Mouse (Mus musculus) heart, embryonic 12.5 days (tissue): ENCODE results near the gene Gm20388. TPM values are rescaled to one million over a fixed set of nuclear protein-coding genes. Genes with fewer than 3 reads are reported as not detected.

Source experiments
- ATAC-seq: fragments of 200-750 bp; cut with Nextera tagmentation; 2 replicates; pipeline ENCODE4 v1.8.0; 2017; ENCODE audit warnings: moderate TSS enrichment, moderate library complexity; ENCODE audit not compliant: insufficient number of reproducible peaks, low FRiP score
- H3K27ac ChIP-seq: fragments of 300-500 bp; sonication (generic); 2 replicates; pipeline ENCODE4 v1.5.1; 2016; ENCODE audit warnings: mild to moderate bottlenecking, moderate library complexity; ENCODE audit not compliant: poor library complexity, severe bottlenecking
- H3K27me3 ChIP-seq: fragments of 300-500 bp; sonication (generic); replicated peaks from 2 replicates; pipeline ENCODE4 v1.6.1; 2016; ENCODE audit warnings: mild to moderate bottlenecking, moderate library complexity
- H3K36me3 ChIP-seq: fragments of 300-500 bp; sonication (generic); 2 replicates; pipeline ENCODE4 v1.6.1; 2016; ENCODE audit warnings: mild to moderate bottlenecking, moderate library complexity
- H3K4me1 ChIP-seq: fragments of 300-500 bp; sonication (generic); replicated peaks from 2 replicates; pipeline ENCODE4 v1.6.1; 2016; ENCODE audit warnings: mild to moderate bottlenecking
- H3K4me2 ChIP-seq: fragments of 300-500 bp; sonication (generic); 2 replicates; pipeline ENCODE4 v1.6.1; 2016; ENCODE audit warnings: mild to moderate bottlenecking, moderate library complexity
- H3K4me3 ChIP-seq: fragments of 300-500 bp; sonication (generic); 2 replicates; pipeline ENCODE4 v1.5.1; 2016; ENCODE audit warnings: mild to moderate bottlenecking
- H3K9ac ChIP-seq: fragments of 300-500 bp; sonication (generic); 2 replicates; pipeline ENCODE4 v1.6.1; 2016; ENCODE audit warnings: mild to moderate bottlenecking, moderate library complexity
- H3K9me3 ChIP-seq: fragments of 300-500 bp; sonication (generic); replicated peaks from 2 replicates; pipeline ENCODE4 v1.6.1; 2016; ENCODE audit warnings: mild to moderate bottlenecking, moderate library complexity
- WGBS: fragments of 180-500 bp; shearing (Covaris S2); methylation state at CpG from one replicate; pipeline ENCODE4 v1.1.7; 2016; 5-methylcytosine and 5-hydroxymethylcytosine counted together
- polyA plus RNA-seq: library from polyadenylated mRNA; unstranded; fragments of >200 nt; fragmentation: Nextera tagmentation; extraction: Ambion mirVana; gene quantifications from 2 replicates; pipeline ENCODE4 v1.2.1, GENCODE M21; 2016

Gene Gm20388
- polyA plus RNA-seq, 1 experiment from 2014 or later, result not detected

GRCm38 (mm10) chr8:122737071-122737470, 2826.4 kb downstream of the Gm20388 start:
- Histone ChIP-seq H3K9ac (no peak overlapping the region), H3K36me3 (no peaks in the 10 kb centered on the region), H3K4me3 (no peak overlapping the region), H3K27me3 (peaks cover 66% of the 10 kb centered on the region), H3K27ac (no peak overlapping the region), H3K9me3 (no peaks in the 10 kb centered on the region), H3K4me2 (peak overlapping the region; percentile 54), H3K4me1 (peaks cover 36% of the 10 kb centered on the region)
- ATAC-seq, result no peak
- WGBS, result 33% methylated on average over 4 of the region's 4 CpGs

- peaks cover 66% of the 10 kb centered on the region for H3K27me3 ChIP-seq
These were observed 2827.2 kb downstream of the Gm20388 start for GRCm38 (mm10) chr8:122737886-122738285.

GRCm38 (mm10) chr8:122739102-122739725, 2828.6 kb downstream of the Gm20388 start:
- H3K9me3 ChIP-seq, result no peaks in the 10 kb centered on the region
- ATAC-seq, result no peak
- no peak overlapping the region for H3K4me2 ChIP-seq
- H3K27me3 ChIP-seq, result peaks cover 66% of the 10 kb centered on the region
- H3K4me1 ChIP-seq, result peaks cover 36% of the 10 kb centered on the region
- no peaks in the 10 kb centered on the region for H3K36me3 ChIP-seq
- H3K9ac ChIP-seq, result no peak overlapping the region
- WGBS, result 36% methylated on average over 11 of the region's 11 CpGs
- no peak overlapping the region for H3K4me3 ChIP-seq
- H3K27ac ChIP-seq, result no peak overlapping the region

More at GRCm38 (mm10) chr8:122737886-122738285, 2827.2 kb downstream of the Gm20388 start:
- Histone ChIP-seq H3K4me1 (peaks cover 36% of the 10 kb centered on the region), H3K9me3 (no peaks in the 10 kb centered on the region), H3K9ac (no peak overlapping the region), H3K4me3 (no peak overlapping the region), H3K4me2 (no peak overlapping the region), H3K36me3 (no peaks in the 10 kb centered on the region), H3K27ac (no peak overlapping the region)
- 82% methylated on average over 6 of the region's 6 CpGs for WGBS
- no peak for ATAC-seq

GRCm38 (mm10) chr8:122742471-122742870, 2831.8 kb downstream of the Gm20388 start:
- Histone ChIP-seq H3K4me1 (peaks cover 13% of the 10 kb centered on the region; the same call in 1 of the 2 replicates), H3K4me3 (no peak overlapping the region), H3K27ac (no peak overlapping the region), H3K9me3 (no peaks in the 10 kb centered on the region), H3K27me3 (peaks cover 96% of the 10 kb centered on the region), H3K4me2 (no peak overlapping the region), H3K9ac (no peak overlapping the region), H3K36me3 (no peaks in the 10 kb centered on the region)
- ATAC-seq, result no peak
- WGBS, result 22% methylated on average over 19 of the region's 19 CpGs

- Histone ChIP-seq H3K36me3 (no peaks in the 10 kb centered on the region), H3K27me3 (peaks cover 99% of the 10 kb centered on the region), H3K4me1 (0 out of 2 replicates have a peak, but pooled peaks cover 6% of the 10 kb centered on the region), H3K27ac (no peak overlapping the region), H3K4me3 (no peak overlapping the region), H3K4me2 (no peak overlapping the region), H3K9me3 (no peaks in the 10 kb centered on the region), H3K9ac (no peak overlapping the region; the same call in 1 of the 2 replicates)
- 37% methylated on average over 17 of the region's 17 CpGs for WGBS
- ATAC-seq, result no peak
These were observed 2834.5 kb downstream of the Gm20388 start for GRCm38 (mm10) chr8:122745022-122745749.

GRCm38 (mm10) chr8:122745750-122746275, 2835.2 kb downstream of the Gm20388 start:
- 15% methylated on average over 16 of the region's 16 CpGs for WGBS
- ATAC-seq, result no peak
- Histone ChIP-seq H3K36me3 (no peaks in the 10 kb centered on the region), H3K9ac (no peak overlapping the region; the same call in 1 of the 2 replicates), H3K27me3 (peaks cover 99% of the 10 kb centered on the region), H3K4me3 (no peak overlapping the region), H3K4me1 (0 out of 2 replicates have a peak, but pooled peaks cover 6% of the 10 kb centered on the region), H3K27ac (no peak overlapping the region), H3K9me3 (no peaks in the 10 kb centered on the region), H3K4me2 (no peak overlapping the region)

- WGBS, result 50% methylated on average over 7 of the region's 7 CpGs
These were observed 2835.8 kb downstream of the Gm20388 start for GRCm38 (mm10) chr8:122746439-122746838.

GRCm38 (mm10) chr8:122747825-122748224, 2837.2 kb downstream of the Gm20388 start:
- 0 out of 2 replicates have a peak, but pooled peaks cover 6% of the 10 kb centered on the region for H3K4me1 ChIP-seq
- ATAC-seq, result no peak
- H3K4me3 ChIP-seq, result no peak overlapping the region
- H3K9ac ChIP-seq, result no peak overlapping the region
- 94% methylated on average over 1 of the region's 1 CpGs for WGBS
- no peak overlapping the region for H3K27ac ChIP-seq
- H3K4me2 ChIP-seq, result no peak overlapping the region
- peaks cover 100% of the 10 kb centered on the region for H3K27me3 ChIP-seq
- H3K9me3 ChIP-seq, result no peaks in the 10 kb centered on the region
- H3K36me3 ChIP-seq, result no peaks in the 10 kb centered on the region

More at GRCm38 (mm10) chr8:122746439-122746838, 2835.8 kb downstream of the Gm20388 start:
- Histone ChIP-seq H3K27ac (no peak overlapping the region), H3K9ac (no peak overlapping the region), H3K36me3 (no peaks in the 10 kb centered on the region), H3K4me3 (no peak overlapping the region), H3K4me1 (0 out of 2 replicates have a peak, but pooled peaks cover 6% of the 10 kb centered on the region), H3K27me3 (peaks cover 100% of the 10 kb centered on the region), H3K4me2 (no peak overlapping the region), H3K9me3 (no peaks in the 10 kb centered on the region)
- ATAC-seq, result no peak

GRCm38 (mm10) chr8:122749333-122749958, 2838.8 kb downstream of the Gm20388 start:
- 55% methylated on average over 6 of the region's 6 CpGs for WGBS
- H3K27ac ChIP-seq, result no peak overlapping the region
- no peak overlapping the region for H3K4me2 ChIP-seq
- no peak overlapping the region for H3K4me3 ChIP-seq
- H3K36me3 ChIP-seq, result no peaks in the 10 kb centered on the region
- H3K27me3 ChIP-seq, result peaks cover 94% of the 10 kb centered on the region
- H3K9ac ChIP-seq, result no peak overlapping the region
- ATAC-seq, result no peak
- 0 out of 2 replicates have a peak, but pooled peaks cover 6% of the 10 kb centered on the region for H3K4me1 ChIP-seq
- no peaks in the 10 kb centered on the region for H3K9me3 ChIP-seq

GRCm38 (mm10) chr8:122751342-122751741, 2840.7 kb downstream of the Gm20388 start:
- ATAC-seq, result no peak
- Histone ChIP-seq H3K9me3 (no peaks in the 10 kb centered on the region), H3K27ac (no peak overlapping the region), H3K27me3 (peaks cover 78% of the 10 kb centered on the region), H3K4me3 (no peak overlapping the region), H3K4me2 (no peak overlapping the region), H3K36me3 (no peaks in the 10 kb centered on the region), H3K9ac (no peak overlapping the region), H3K4me1 (no peaks in the 10 kb centered on the region)
- WGBS, result 74% methylated on average over 5 of the region's 5 CpGs
